Mouse (Mus musculus): ENCODE results near the gene Scimp. TPM values are rescaled to one million over a fixed set of nuclear protein-coding genes. Genes with fewer than 3 reads are reported as not detected.

Gene Scimp
- polyA plus RNA-seq, 1 experiment from 2014 or later, result 0.25 TPM

DNA sequence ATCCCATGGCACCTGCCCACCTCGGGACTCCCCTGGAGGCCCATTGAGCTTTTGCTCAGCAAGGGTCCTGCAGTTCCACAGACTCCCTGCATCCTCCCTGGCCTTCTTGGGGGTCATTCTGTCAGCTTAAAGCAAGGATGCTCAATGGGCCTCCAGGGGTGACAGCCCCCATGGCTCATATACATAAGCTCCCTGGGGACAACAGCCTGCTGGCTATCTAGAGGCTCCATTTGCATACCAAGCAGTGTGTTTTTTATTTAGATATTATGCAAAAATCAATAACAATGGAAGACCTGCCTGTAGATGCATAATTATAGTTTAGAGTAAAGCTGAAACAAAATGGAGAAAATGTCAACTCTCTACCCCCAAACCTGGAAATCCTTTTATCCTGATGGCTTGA, 3.4 kb downstream of the Scimp start:
- Histone ChIP-seq H3K27me3 (no peaks in the 10 kb centered on the region), H3K4me2 (no peak overlapping the region), H3K27ac (no peak overlapping the region), H3K9ac (no peak overlapping the region), H3K9me3 (no peaks in the 10 kb centered on the region), H3K36me3 (no peaks in the 10 kb centered on the region), H3K4me1 (no peaks in the 10 kb centered on the region), H3K4me3 (no peak overlapping the region)
- no peak for ATAC-seq (ENCODE audit: insufficient number of reproducible peaks, insufficient read depth, low FRiP score, low TSS enrichment, low read depth)
- 26% methylated on average over 1 of the region's 1 CpGs for WGBS

DNA sequence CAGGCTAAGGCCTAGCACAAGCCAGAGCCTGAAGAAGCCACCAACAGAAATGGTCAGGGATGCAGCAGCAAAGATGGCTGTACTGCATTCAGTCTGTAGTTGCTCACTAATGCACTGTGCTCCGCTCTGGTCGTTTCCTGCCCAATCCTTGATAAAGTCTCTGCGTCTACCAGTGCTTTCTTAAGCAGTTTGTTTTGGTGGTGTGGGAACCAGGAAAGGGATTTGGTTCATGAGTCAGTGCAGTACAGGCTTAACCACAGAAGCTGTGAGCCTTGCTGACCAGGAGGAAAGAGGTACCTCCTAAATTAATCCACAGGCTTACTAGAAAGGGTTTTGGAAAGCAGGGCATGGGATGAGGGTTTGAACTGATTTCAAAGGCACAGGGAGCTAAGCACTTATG, 4.3 kb downstream of the Scimp start:
- Histone ChIP-seq H3K27me3 (no peaks in the 10 kb centered on the region), H3K4me2 (no peak overlapping the region), H3K4me1 (no peaks in the 10 kb centered on the region), H3K27ac (no peak overlapping the region), H3K9ac (no peak overlapping the region), H3K9me3 (no peaks in the 10 kb centered on the region), H3K4me3 (no peak overlapping the region), H3K36me3 (no peaks in the 10 kb centered on the region)
- ATAC-seq (ENCODE audit: insufficient number of reproducible peaks, insufficient read depth, low FRiP score, low TSS enrichment, low read depth), result no peak
- WGBS, result 68% methylated on average over 3 of the region's 3 CpGs

- no peak overlapping the region for H3K4me3 ChIP-seq
- no peak overlapping the region for H3K9ac ChIP-seq
- no peaks in the 10 kb centered on the region for H3K4me1 ChIP-seq
- WGBS, result 81% methylated on average over 4 of the region's 4 CpGs
- H3K36me3 ChIP-seq, result no peaks in the 10 kb centered on the region
- no peaks in the 10 kb centered on the region for H3K9me3 ChIP-seq
- H3K27ac ChIP-seq, result no peak overlapping the region
- H3K27me3 ChIP-seq, result no peaks in the 10 kb centered on the region
- no peak overlapping the region for H3K4me2 ChIP-seq
- no peak for ATAC-seq (ENCODE audit: insufficient number of reproducible peaks, insufficient read depth, low FRiP score, low TSS enrichment, low read depth)
Observed at GRCm38 (mm10) chr11:70807630-70808029, 4.8 kb downstream of the Scimp start.

DNA sequence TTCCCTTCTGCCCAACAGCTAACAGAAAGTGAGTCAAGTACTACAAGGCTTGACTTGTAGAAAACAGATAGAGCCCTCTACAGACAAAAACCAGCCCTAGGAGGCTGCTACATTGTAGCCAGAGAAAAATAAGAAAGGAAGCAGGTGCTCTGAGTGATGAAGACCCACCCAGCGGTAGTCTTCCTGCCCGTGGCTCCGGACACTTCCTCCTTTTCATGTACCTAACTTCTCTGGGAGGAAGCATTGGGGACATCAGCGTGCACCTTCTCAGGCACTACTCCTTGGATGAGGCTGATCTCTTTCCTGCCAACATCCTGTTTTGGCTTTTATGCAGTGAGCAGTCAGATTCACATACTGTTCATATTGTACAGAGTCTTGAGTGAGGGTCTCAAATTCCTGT, 5.7 kb downstream of the Scimp start:
- no peaks in the 10 kb centered on the region for H3K36me3 ChIP-seq
- no peak for ATAC-seq (ENCODE audit: insufficient number of reproducible peaks, insufficient read depth, low FRiP score, low TSS enrichment, low read depth)
- no peaks in the 10 kb centered on the region for H3K9me3 ChIP-seq
- no peak overlapping the region for H3K4me2 ChIP-seq
- no peak overlapping the region for H3K4me3 ChIP-seq
- no peak overlapping the region for H3K27ac ChIP-seq
- H3K9ac ChIP-seq, result no peak overlapping the region
- no peaks in the 10 kb centered on the region for H3K4me1 ChIP-seq
- H3K27me3 ChIP-seq, result no peaks in the 10 kb centered on the region
- 90% methylated on average over 4 of the region's 4 CpGs for WGBS

- no peaks in the 10 kb centered on the region for H3K4me1 ChIP-seq
- no peak overlapping the region for H3K27ac ChIP-seq
- no peak for ATAC-seq (ENCODE audit: insufficient number of reproducible peaks, insufficient read depth, low FRiP score, low TSS enrichment, low read depth)
- H3K4me3 ChIP-seq, result no peak overlapping the region
- no peaks in the 10 kb centered on the region for H3K36me3 ChIP-seq
- H3K9me3 ChIP-seq, result no peaks in the 10 kb centered on the region
- WGBS, result 81% methylated on average over 8 of the region's 8 CpGs
- H3K4me2 ChIP-seq, result no peak overlapping the region
- no peak overlapping the region for H3K9ac ChIP-seq
- no peaks in the 10 kb centered on the region for H3K27me3 ChIP-seq
Observed at GRCm38 (mm10) chr11:70805641-70806175, 6.7 kb downstream of the Scimp start.

- ATAC-seq (ENCODE audit: insufficient number of reproducible peaks, insufficient read depth, low FRiP score, low TSS enrichment, low read depth), result no peak
- H3K36me3 ChIP-seq, result no peaks in the 10 kb centered on the region
- no peak overlapping the region for H3K4me3 ChIP-seq
- H3K27ac ChIP-seq, result no peak overlapping the region
- H3K27me3 ChIP-seq, result no peaks in the 10 kb centered on the region
- no peak overlapping the region for H3K4me2 ChIP-seq
- WGBS, result 83% methylated on average over 3 of the region's 3 CpGs
- H3K9me3 ChIP-seq, result no peaks in the 10 kb centered on the region
- no peak overlapping the region for H3K9ac ChIP-seq
- no peaks in the 10 kb centered on the region for H3K4me1 ChIP-seq
Observed at GRCm38 (mm10) chr11:70804395-70804794, 8.0 kb downstream of the Scimp start.

DNA sequence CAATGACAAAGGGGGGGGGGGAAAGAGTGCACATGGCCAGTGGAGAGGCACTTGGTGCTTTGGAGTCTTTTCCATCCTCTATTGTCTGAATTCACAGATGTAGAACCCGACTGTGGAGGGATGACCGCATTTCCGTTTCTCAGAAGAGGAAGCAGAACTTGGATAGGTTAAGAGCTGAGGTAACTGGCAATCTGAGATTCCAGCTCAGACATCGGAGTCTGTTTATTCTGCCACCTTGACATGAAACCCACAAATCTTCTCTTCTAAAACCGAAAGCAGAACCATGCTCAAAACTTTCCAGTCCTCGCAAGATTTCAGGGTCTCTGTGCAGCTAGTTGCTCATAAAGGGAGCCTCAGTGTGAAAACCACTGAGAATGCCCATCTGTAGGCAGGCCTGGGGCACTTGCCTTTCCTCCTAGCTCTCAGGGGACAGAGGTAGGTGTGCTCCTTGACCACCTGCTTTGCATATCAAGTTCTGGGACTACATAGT, 8.6 kb downstream of the Scimp start:
- H3K36me3 ChIP-seq, result no peaks in the 10 kb centered on the region
- H3K4me3 ChIP-seq, result no peak overlapping the region
- ATAC-seq (ENCODE audit: insufficient number of reproducible peaks, insufficient read depth, low FRiP score, low TSS enrichment, low read depth), result no peak
- H3K27me3 ChIP-seq, result no peaks in the 10 kb centered on the region
- no peaks in the 10 kb centered on the region for H3K9me3 ChIP-seq
- no peaks in the 10 kb centered on the region for H3K4me1 ChIP-seq
- WGBS, result 76% methylated on average over 6 of the region's 6 CpGs
- H3K9ac ChIP-seq, result no peak overlapping the region
- H3K27ac ChIP-seq, result no peak overlapping the region
- no peak overlapping the region for H3K4me2 ChIP-seq

- Histone ChIP-seq H3K27ac (no peak overlapping the region), H3K27me3 (no peaks in the 10 kb centered on the region), H3K4me3 (no peak overlapping the region), H3K36me3 (no peaks in the 10 kb centered on the region), H3K9ac (no peak overlapping the region), H3K4me2 (no peak overlapping the region), H3K9me3 (no peaks in the 10 kb centered on the region), H3K4me1 (no peaks in the 10 kb centered on the region)
- WGBS, result 71% methylated on average over 2 of the region's 2 CpGs
- ATAC-seq (ENCODE audit: insufficient number of reproducible peaks, insufficient read depth, low FRiP score, low TSS enrichment, low read depth), result no peak
Observed at GRCm38 (mm10) chr11:70802865-70803261, 9.5 kb downstream of the Scimp start.

DNA sequence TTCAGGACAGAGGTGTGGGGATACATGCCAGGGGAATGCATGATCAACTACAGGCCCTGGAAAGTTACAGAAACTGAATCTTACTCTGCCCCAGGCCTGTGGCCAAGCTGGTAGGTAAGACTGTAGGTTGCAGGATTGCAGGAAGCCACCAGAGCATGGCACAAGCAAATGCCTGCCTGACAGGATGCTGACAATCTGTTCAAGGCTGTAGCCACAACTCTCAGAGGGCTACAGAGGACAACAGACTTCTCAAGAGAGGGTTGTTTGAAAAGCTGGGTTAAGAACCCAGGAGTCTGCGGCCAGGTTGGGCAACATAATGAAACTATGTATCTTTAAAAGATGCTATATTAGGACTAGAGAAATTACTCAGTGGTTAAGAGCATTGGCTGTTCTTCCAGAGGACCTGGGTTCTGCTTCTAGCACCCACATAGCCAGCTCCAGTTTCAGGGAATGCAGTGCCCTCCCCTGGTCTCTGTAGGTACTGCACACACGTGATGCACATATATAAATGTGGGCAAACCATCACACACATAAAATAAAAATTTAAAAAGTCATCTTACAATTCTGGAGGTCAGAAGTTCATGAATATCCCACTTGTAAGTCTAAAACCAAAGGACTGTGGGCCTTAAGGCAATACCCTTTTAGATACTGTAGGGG, 10.1 kb downstream of the Scimp start:
- H3K27me3 ChIP-seq, result no peaks in the 10 kb centered on the region
- no peak overlapping the region for H3K4me3 ChIP-seq
- no peak for ATAC-seq (ENCODE audit: insufficient number of reproducible peaks, insufficient read depth, low FRiP score, low TSS enrichment, low read depth)
- no peaks in the 10 kb centered on the region for H3K9me3 ChIP-seq
- no peak overlapping the region for H3K27ac ChIP-seq
- H3K4me2 ChIP-seq, result no peak overlapping the region
- H3K36me3 ChIP-seq, result no peaks in the 10 kb centered on the region
- WGBS, result 94% methylated on average over 2 of the region's 2 CpGs
- no peak overlapping the region for H3K9ac ChIP-seq
- H3K4me1 ChIP-seq, result no peaks in the 10 kb centered on the region

DNA sequence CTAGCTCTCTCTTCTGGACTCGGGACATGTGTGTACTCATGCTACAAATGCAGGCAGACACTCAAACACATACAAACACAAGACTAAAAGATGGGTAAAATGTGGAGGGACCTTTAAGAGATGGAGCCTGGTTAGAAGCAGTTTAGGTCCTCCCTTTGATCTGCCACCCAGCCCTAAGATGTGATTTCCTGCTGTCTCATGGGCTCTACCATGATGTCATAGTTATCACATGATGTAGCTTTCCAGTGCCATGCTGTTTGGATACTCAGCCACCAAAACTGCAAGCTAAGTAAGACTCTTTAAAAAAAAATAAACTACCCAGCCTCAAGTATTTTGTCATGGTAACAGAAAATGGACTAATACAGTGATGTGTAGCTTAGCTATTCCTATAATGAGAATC, 20.0 kb downstream of the Scimp start:
- no peak overlapping the region for H3K27ac ChIP-seq
- H3K4me3 ChIP-seq, result no peak overlapping the region
- H3K9ac ChIP-seq, result no peak overlapping the region
- H3K4me1 ChIP-seq, result no peaks in the 10 kb centered on the region
- H3K27me3 ChIP-seq, result no peaks in the 10 kb centered on the region
- 94% methylated on average over 1 of the region's 1 CpGs for WGBS
- no peaks in the 10 kb centered on the region for H3K36me3 ChIP-seq
- H3K4me2 ChIP-seq, result no peak overlapping the region
- ATAC-seq (ENCODE audit: insufficient number of reproducible peaks, insufficient read depth, low FRiP score, low TSS enrichment, low read depth), result no peak
- H3K9me3 ChIP-seq, result no peaks in the 10 kb centered on the region

DNA sequence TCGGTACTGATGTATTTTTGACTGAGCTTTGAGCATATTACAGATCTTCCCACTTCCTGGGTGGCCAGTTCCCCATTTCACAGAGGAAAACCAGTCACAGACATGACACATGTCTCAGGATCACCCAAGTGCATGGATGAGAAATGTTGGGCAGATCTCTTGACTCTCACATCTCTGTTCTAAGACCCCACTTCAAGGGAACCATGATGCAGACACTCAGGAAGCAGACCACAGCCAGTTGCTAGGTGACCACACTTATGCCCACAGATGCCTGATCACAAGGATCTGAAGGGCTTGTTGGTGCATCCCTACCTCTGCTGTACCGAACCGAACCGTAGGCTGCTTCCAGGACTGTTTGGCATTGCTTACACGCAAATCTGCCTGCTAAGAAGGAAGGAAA, 20.7 kb downstream of the Scimp start:
- Histone ChIP-seq H3K9ac (no peak overlapping the region), H3K4me2 (no peak overlapping the region), H3K9me3 (no peaks in the 10 kb centered on the region), H3K4me3 (no peak overlapping the region), H3K36me3 (no peaks in the 10 kb centered on the region), H3K27me3 (no peaks in the 10 kb centered on the region), H3K27ac (no peak overlapping the region), H3K4me1 (no peaks in the 10 kb centered on the region)
- ATAC-seq (ENCODE audit: insufficient number of reproducible peaks, insufficient read depth, low FRiP score, low TSS enrichment, low read depth), result no peak
- WGBS, result 90% methylated on average over 5 of the region's 5 CpGs

DNA sequence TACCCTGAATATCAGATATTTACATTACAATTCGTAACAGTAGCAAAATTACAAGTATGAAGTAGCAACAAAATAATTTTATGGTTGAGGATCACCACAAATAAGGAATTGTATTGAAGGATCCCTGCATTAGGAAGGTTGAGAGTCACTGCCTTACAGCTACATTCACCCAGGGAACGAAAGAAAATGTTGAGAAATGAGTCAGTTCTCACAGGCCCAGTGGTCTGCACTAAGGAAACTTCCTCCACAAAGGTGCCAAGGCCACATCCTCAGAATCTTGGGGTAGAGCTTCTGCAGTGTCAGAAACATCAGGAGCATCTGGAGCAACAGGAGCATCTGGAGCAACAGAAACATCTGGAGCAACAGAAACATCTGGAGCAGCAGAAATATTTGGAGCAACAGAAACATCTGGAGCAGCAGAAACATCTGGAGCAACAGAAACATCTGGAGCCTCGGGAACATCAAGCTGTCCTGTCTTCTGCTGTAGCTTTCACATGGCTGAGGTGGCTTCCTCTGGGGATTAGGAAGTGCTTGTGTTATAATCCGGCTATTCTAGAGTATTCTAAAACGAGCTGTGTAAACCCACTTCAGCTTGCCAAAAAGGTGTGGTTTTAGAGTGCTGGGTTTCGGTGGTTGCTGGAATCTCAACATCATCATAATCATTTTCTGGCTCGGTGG, 21.4 kb downstream of the Scimp start:
- no peak overlapping the region for H3K4me2 ChIP-seq
- no peaks in the 10 kb centered on the region for H3K27me3 ChIP-seq
- no peak overlapping the region for H3K4me3 ChIP-seq
- H3K27ac ChIP-seq, result no peak overlapping the region
- no peak overlapping the region for H3K9ac ChIP-seq
- no peaks in the 10 kb centered on the region for H3K9me3 ChIP-seq
- no peak for ATAC-seq (ENCODE audit: insufficient number of reproducible peaks, insufficient read depth, low FRiP score, low TSS enrichment, low read depth)
- no peaks in the 10 kb centered on the region for H3K36me3 ChIP-seq
- H3K4me1 ChIP-seq, result no peaks in the 10 kb centered on the region
- WGBS, result 62% methylated on average over 7 of the region's 7 CpGs
